Mouse (Mus musculus): ENCODE measurements at regions not wholly inside any gene's neighbourhood (a gene's known extent, or its start where the extent isn't known, plus 50 kb on each side); places are given as distances from the start of the nearest gene placed in this dataset.

DNA sequence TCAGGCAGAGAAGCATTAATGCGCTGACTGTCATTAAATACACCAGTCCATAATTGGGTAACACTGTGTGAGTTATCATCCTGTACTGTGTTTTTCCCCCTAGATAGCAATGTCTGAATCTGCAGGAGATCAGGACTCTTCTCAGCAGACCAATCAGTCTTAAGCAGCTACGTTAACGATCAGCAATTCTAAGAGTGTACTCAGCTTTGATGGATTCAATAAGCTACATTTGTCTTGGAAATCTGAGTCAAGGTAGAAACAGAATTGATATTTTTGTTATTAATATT lies 442.8 kb upstream of the Nr2f1 start:
- no peaks in the 10 kb centered on the region for H3K4me1 ChIP-seq
- no peak overlapping the region for H3K27ac ChIP-seq
- H3K9me3 ChIP-seq, result no peaks in the 10 kb centered on the region
- no peak for ATAC-seq (ENCODE audit: insufficient number of reproducible peaks, low FRiP score, low TSS enrichment, low read depth)
- H3K9ac ChIP-seq, result no peak overlapping the region
- H3K4me3 ChIP-seq, result no peak overlapping the region
- H3K4me2 ChIP-seq, result no peak overlapping the region
- 79% methylated on average over 3 of the region's 3 CpGs for WGBS
- H3K27me3 ChIP-seq, result no peaks in the 10 kb centered on the region
- H3K36me3 ChIP-seq, result no peaks in the 10 kb centered on the region

DNA sequence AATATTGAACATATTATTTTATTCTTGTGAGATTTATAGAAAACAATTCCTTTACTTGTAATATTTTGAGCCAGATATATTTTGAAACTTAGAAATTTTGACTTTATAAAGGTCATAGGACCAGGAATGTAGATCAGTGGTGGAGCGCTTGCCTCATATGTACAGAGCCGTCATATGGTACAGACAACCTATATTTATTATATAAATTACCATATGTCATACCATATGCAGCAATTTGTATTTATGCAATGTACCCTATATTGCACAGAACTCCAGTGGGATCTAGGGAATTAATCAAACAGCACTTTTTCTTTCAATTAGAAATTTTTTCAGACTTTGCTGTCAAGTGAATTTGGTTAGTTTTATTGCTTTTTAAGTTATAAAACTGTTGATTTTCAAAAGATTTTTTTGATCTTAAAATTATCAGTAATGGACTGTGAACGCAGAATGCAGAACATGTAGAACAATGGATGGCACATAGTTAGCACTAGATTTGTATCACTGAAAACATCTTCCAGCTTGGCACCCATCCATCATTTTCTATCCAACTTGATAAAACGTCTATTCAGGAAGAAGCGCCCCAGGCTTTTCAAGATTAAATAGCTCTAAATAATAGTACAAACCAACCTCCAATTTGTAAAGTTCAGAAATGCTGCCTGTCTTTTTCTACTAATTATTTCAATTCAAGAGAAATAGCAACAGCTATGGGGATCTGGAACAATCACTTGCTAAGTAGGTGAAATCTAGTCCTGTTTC lies 442.3 kb upstream of the Nr2f1 start:
- Histone ChIP-seq H3K9ac (no peak overlapping the region), H3K4me2 (no peak overlapping the region), H3K36me3 (no peaks in the 10 kb centered on the region), H3K27me3 (no peaks in the 10 kb centered on the region), H3K4me1 (no peaks in the 10 kb centered on the region), H3K4me3 (no peak overlapping the region), H3K27ac (no peak overlapping the region), H3K9me3 (no peaks in the 10 kb centered on the region)
- WGBS, result 71% methylated on average over 5 of the region's 5 CpGs
- ATAC-seq (ENCODE audit: insufficient number of reproducible peaks, low FRiP score, low TSS enrichment, low read depth), result no peak

DNA sequence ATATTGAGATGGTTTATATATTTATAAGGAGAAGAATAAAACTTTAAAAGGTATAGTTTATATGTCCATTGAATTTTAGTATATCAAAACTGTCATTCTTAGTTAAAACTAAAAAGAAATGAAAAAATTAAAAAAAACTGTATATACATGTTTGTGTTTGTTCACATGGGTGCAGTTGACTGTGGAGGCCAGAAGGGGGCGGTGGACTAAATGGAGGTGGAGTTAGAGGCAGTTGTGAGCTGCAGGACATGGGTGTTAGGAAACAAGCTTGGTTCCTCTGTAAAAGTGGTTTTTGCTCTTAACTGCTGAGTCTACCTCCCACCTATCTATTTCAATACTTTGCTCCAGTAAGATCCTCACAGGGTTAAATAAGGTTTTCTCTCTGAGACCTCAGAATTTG lies 440.8 kb upstream of the Nr2f1 start:
- Histone ChIP-seq H3K4me1 (no peaks in the 10 kb centered on the region), H3K9me3 (no peaks in the 10 kb centered on the region), H3K9ac (no peak overlapping the region), H3K4me2 (no peak overlapping the region), H3K27ac (no peak overlapping the region), H3K36me3 (no peaks in the 10 kb centered on the region), H3K27me3 (no peaks in the 10 kb centered on the region), H3K4me3 (no peak overlapping the region)
- 89% methylated on average over 1 of the region's 1 CpGs for WGBS
- ATAC-seq (ENCODE audit: insufficient number of reproducible peaks, low FRiP score, low TSS enrichment, low read depth), result no peak

DNA sequence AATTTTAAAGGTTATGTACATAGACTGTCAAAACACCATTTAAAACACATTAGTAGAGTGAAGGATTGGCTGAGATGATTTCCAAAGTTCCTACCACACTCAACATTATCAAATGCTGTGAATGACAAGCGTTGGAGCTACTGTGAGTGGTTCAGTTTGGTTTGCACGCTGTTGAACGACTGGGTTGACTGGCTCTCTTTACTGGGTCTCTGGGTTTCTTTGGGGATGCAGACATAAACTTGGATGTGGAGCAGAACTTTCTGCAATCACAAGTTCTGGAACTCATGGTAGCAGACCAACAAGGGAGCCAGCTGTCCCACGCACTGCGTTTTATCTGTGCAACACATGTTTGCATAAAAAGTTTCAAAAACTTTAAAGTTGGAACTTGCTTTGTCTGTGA lies 438.9 kb upstream of the Nr2f1 start:
- Histone ChIP-seq H3K9me3 (no peaks in the 10 kb centered on the region), H3K36me3 (no peaks in the 10 kb centered on the region), H3K27ac (no peak overlapping the region), H3K4me1 (no peaks in the 10 kb centered on the region), H3K4me2 (no peak overlapping the region), H3K27me3 (no peaks in the 10 kb centered on the region), H3K4me3 (no peak overlapping the region), H3K9ac (no peak overlapping the region)
- no peak for ATAC-seq (ENCODE audit: insufficient number of reproducible peaks, low FRiP score, low TSS enrichment, low read depth)
- WGBS, result 81% methylated on average over 5 of the region's 5 CpGs

DNA sequence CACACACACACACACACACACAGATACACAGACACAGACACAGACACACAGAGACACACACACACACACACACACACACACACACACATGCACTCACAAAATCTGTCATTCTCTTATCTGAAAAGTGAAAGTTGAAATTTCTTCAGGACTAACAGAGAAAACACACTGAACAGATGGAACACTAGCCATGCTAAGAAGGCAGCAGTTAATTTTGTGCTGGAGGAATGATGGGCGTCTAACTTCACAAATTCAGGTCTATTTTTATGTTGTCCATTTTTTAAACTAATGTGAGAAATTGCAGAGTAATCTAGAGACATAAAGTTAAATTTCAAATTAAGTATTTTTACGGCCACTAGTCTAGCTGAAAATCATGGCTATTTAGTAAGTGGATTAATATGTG lies 432.1 kb upstream of the Nr2f1 start:
- 81% methylated on average over 2 of the region's 2 CpGs for WGBS
- Histone ChIP-seq H3K4me3 (no peak overlapping the region), H3K9ac (no peak overlapping the region), H3K4me1 (no peaks in the 10 kb centered on the region; the same call in 1 of the 2 replicates), H3K9me3 (no peaks in the 10 kb centered on the region), H3K27ac (no peak overlapping the region), H3K36me3 (no peaks in the 10 kb centered on the region), H3K27me3 (no peaks in the 10 kb centered on the region), H3K4me2 (no peak overlapping the region)
- no peak for ATAC-seq (ENCODE audit: insufficient number of reproducible peaks, low FRiP score, low TSS enrichment, low read depth)

DNA sequence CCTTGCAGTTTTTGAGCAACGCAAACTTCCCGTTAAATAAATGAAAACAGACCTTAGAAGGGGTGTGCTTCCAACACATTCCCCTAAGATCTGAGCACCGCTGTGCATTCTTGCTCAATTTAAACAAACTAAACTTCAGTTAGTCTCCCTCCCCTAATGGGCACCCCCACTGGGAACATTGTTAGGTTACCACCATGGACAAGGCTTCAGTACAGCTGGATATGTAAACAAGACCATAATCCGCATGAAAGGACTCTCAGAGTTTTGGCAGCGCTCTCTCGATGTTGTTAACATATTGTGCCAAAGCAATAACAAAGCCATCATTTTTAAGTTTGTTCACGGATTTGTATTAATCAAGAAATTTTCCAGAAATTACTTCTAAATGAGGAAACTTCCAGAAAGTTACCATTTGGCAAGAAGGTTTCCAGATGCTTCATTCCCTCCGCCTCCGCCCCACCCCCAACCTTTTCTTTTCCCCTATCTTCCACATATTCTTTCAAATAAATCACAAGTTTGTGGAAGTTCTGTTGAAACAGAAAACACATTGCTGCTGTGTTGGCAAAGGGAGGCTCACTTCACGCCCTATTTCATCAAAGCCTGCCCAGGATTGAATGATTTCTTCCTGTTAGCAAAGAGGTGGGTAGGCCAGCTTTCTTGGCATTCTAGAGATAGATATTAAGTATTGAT lies 429.6 kb upstream of the Nr2f1 start:
- no peaks in the 10 kb centered on the region for H3K27me3 ChIP-seq
- 26% methylated on average over 10 of the region's 10 CpGs for WGBS
- H3K27ac ChIP-seq, result no peak overlapping the region
- no peak overlapping the region for H3K4me2 ChIP-seq
- no peak for ATAC-seq (ENCODE audit: insufficient number of reproducible peaks, low FRiP score, low TSS enrichment, low read depth)
- no peaks in the 10 kb centered on the region for H3K36me3 ChIP-seq
- H3K4me1 ChIP-seq, result no peaks in the 10 kb centered on the region; the same call in 1 of the 2 replicates
- no peaks in the 10 kb centered on the region for H3K9me3 ChIP-seq
- no peak overlapping the region for H3K9ac ChIP-seq
- H3K4me3 ChIP-seq, result no peak overlapping the region

DNA sequence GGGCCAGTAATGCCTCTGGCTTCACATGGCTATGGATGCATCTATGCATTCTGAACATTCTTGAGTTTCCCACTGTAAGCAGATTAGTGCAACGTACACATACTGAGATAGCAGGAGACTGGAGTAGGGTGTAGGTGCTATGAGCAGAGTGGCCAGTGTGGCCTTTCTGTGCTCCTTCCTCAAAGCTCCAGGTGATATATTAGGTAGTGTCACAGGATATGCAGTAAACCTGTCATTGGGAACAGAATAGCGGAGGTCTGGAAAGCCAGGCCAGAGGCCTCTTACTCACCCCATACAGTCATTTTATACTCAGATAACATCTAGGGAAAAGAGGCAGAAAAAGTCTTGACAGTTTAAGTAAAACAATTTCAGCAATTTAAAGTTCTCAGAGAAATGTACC lies 424.1 kb upstream of the Nr2f1 start:
- Histone ChIP-seq H3K4me1 (no peaks in the 10 kb centered on the region), H3K36me3 (no peaks in the 10 kb centered on the region), H3K27ac (no peak overlapping the region), H3K27me3 (no peaks in the 10 kb centered on the region), H3K4me2 (no peak overlapping the region), H3K9ac (no peak overlapping the region), H3K4me3 (no peak overlapping the region), H3K9me3 (no peaks in the 10 kb centered on the region)
- ATAC-seq (ENCODE audit: insufficient number of reproducible peaks, low FRiP score, low TSS enrichment, low read depth), result no peak
- 45% methylated on average over 2 of the region's 2 CpGs for WGBS

DNA sequence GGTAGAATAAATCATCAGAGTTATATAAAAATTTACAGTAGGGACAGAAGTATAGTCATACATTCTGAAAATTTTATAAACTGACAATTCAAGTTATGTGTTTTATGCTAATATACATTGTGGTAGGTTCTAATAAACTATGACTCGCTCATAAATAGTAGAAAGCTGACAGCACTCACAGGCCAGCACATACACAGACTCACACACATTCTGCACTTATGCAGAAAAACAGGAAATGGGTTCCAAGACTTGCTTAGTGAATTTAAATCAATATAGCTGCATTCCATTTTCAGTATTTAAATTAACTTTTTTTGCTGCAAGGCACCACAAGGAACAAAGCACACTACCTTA lies 403.3 kb upstream of the Nr2f1 start:
- Histone ChIP-seq H3K4me2 (no peak overlapping the region), H3K4me3 (no peak overlapping the region), H3K4me1 (no peaks in the 10 kb centered on the region), H3K9ac (no peak overlapping the region), H3K27me3 (no peaks in the 10 kb centered on the region), H3K27ac (no peak overlapping the region), H3K9me3 (no peaks in the 10 kb centered on the region), H3K36me3 (no peaks in the 10 kb centered on the region)
- ATAC-seq (ENCODE audit: insufficient number of reproducible peaks, low FRiP score, low TSS enrichment, low read depth), result no peak
- WGBS, result 65% methylated on average over 1 of the region's 1 CpGs

DNA sequence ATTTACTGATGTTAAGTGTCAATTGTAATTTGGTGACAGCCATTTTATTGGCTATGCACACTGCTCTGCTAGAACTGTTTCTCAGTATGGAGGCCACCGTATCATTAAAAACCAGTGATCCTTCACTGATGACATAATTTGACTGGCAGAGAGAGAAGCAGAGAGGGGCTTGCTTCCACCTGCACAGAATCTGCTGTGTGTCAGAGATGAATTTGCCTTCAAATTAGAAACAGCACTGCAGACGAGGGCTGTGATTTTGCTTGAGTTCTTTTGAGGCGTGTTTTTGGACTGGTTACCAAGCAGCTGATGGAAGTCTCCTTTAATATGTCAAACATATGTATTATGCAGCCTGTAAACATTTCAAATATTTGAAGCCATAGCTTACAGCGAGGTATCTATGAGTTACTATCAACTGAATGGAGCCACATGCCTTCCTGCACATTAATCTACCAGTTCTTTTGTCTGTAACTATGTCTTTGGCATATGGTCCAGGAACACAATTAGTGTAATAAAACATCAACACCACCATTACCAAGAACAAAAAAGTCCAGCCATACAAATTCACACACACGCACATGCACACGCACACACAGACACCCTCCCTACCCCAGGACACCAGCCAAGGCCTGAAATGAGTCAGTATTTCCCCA lies 402.8 kb upstream of the Nr2f1 start:
- Histone ChIP-seq H3K27ac (no peak overlapping the region), H3K4me1 (no peaks in the 10 kb centered on the region), H3K9me3 (no peaks in the 10 kb centered on the region), H3K4me2 (no peak overlapping the region), H3K9ac (no peak overlapping the region), H3K27me3 (no peaks in the 10 kb centered on the region), H3K36me3 (no peaks in the 10 kb centered on the region), H3K4me3 (no peak overlapping the region)
- no peak for ATAC-seq (ENCODE audit: insufficient number of reproducible peaks, low FRiP score, low TSS enrichment, low read depth)
- 42% methylated on average over 6 of the region's 6 CpGs for whole genome bisulfite sequencing

DNA sequence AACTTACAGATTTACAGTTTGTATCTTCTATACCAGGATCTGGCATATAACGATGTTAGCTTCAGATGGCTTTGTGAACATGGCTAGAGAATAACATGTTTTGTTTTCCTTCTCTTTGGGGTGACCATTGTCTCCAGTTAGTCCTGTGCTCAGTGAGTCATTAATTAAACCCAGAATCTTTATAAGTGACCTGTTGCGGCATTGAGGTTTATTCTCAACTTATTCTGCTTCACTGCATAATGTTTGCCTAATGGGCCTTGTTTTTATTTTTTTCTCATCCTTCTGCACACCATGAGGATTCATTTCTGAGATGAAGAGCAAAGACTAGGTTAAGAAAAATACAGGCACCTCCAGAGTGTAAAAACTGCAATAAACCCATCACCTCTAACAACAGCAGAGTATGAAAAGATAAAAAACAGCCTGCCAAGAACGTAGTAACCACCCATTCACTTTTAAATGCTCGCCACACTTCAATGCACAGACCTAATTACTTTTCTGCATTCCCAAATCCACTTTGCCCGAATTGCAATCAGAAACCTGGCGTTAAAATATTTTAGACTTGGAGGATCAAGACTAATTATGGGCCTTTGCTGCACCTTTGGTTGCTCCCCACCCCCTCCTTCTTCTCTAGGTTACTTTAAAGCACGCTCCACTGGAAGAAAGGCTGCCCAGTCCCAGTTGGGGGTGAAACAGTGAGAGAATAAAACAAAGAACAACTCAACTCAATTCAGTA lies 381.5 kb upstream of the Nr2f1 start:
- H3K9ac ChIP-seq, result no peak overlapping the region
- H3K9me3 ChIP-seq, result no peaks in the 10 kb centered on the region
- H3K27ac ChIP-seq, result no peak overlapping the region
- H3K36me3 ChIP-seq, result no peaks in the 10 kb centered on the region
- no peak for ATAC-seq (ENCODE audit: insufficient number of reproducible peaks, low FRiP score, low TSS enrichment, low read depth)
- H3K4me1 ChIP-seq, result no peaks in the 10 kb centered on the region
- H3K4me2 ChIP-seq, result no peak overlapping the region
- H3K27me3 ChIP-seq, result no peaks in the 10 kb centered on the region
- 37% methylated on average over 7 of the region's 7 CpGs for WGBS
- no peak overlapping the region for H3K4me3 ChIP-seq

DNA sequence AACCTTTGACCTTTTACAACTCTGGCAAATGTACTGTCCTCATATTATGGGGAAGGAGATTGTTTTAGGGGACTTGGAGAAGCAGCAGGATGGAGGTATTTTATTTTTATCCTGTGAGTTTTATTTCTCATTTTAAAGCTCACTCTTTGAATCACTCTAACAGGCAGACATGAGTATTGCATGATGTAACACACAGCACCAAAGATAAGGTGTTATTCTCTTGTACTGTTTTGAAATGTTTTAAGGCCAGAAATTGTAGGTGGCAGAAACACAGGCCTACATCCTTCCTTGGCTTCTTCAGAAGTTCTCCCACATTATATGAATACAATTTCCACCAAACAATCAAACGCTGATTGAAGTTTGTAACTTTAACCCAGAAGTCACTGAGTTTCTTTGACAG lies 377.9 kb upstream of the Nr2f1 start:
- H3K9ac ChIP-seq, result no peak overlapping the region
- no peaks in the 10 kb centered on the region for H3K36me3 ChIP-seq
- H3K4me3 ChIP-seq, result no peak overlapping the region
- 90% methylated on average over 1 of the region's 1 CpGs for WGBS
- H3K4me2 ChIP-seq, result no peak overlapping the region
- no peaks in the 10 kb centered on the region for H3K9me3 ChIP-seq
- no peak overlapping the region for H3K27ac ChIP-seq
- ATAC-seq (ENCODE audit: insufficient number of reproducible peaks, low FRiP score, low TSS enrichment, low read depth), result no peak
- H3K4me1 ChIP-seq, result no peaks in the 10 kb centered on the region
- no peaks in the 10 kb centered on the region for H3K27me3 ChIP-seq

Measured in limb, embryonic 15.5 days (tissue).